Mouse (Mus musculus): ENCODE data around the gene Zbtb32. TPM values are rescaled to one million over a fixed set of nuclear protein-coding genes. Genes with fewer than 3 reads are reported as not detected.

The Zbtb32 gene
- polyA plus RNA-seq, 1 experiment from 2014 or later: 0.31 TPM

DNA sequence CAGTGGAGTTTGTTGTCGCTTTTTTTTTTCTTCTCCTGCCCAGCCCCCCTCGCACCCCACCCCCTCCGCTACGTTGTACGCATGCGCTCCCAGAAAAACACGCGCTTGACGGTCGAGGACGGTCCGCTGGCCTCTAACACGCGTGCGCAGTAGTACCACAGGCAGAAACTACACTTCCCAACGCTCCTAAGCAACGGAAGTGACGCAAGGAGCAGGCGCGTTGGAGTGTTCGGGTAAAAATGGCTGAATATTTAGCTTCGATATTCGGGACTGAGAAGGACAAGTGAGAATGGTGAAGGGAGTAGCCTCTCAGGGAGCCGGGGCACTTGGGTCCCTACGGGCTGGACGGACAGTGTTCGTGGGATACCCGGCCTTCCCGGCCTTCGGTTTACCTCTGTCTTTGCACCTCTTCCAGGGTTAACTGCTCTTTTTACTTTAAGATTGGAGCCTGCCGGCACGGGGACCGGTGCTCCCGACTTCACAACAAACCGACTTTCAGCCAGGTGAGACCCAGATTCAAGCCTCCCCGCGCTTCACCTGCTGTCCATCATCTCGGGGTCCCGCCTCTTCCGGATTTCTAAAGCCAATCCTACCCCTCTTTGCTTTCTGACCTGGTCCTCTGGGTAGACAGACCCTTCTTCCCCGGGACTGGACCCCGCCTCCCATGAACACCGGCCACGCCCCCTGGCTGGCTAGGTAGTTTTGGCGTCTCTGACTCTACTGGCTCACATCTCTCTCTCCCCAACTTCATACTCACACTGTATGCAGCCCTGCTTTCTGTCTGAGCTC, 35.4 kb downstream of the Zbtb32 start, which contains the start of the genes U2af1l4, Gm49396 and Psenen:
TSS of gene U2af1l4 (plus strand) at position 185 of the 789 bp plus-strand sequence.
TSS of gene Gm49396 (plus strand) at position 228 of the 789 bp plus-strand sequence.
TSS of gene Psenen (minus strand) at position 511 of the 789 bp plus-strand sequence.
- no peaks in the 10 kb centered on the region for H3K9me3 ChIP-seq
- WGBS: under 1% methylated on average over 45 of the region's 45 CpGs
- H3K4me2 ChIP-seq (replicated peaks): peak within 1 kb of the TSS; percentile 89
- H3K4me3 ChIP-seq (replicated peaks): peak within 1 kb of the TSS; percentile 83
- peaks cover 31% of the 10 kb centered on the region for H3K36me3 ChIP-seq
- peak within 1 kb of the TSS; percentile 82 for H3K9ac ChIP-seq (replicated peaks)
- H3K27me3 ChIP-seq: no peaks in the 10 kb centered on the region
- H3K4me1 ChIP-seq (replicated peaks): peaks cover 29% of the 10 kb centered on the region
- H3K27ac ChIP-seq: peak within 1 kb of the TSS; percentile 91
- ATAC-seq: peak; percentile 87

DNA sequence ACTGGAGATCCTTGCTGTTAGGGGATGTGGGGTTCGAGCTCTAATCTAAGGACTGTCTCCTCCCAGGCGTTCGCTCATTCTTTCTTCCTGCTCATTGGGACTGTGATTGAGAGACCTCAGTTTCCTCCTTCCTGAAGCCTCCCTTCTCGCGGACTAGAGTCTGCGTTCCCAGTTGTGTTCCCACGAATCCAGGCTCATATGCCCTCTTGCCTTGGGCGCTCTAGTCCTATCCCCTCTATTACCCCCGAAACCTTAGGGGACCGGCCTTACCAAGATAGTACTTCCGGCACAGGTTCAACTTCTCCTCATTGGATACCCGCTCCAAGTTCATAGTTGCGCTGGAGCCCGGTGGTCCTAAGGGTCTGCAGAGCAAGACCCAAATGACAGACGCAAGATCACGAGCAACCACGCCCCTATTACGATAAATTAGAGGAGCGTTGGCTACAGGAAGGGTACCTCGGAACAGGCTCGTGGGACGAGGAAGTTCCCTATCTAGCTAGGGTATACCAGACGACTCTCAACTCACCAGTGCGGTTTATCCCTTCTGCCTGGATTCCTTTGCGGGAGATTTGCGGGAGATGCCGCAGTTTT, 36.1 kb downstream of the Zbtb32 start:
- H3K4me1 ChIP-seq (replicated peaks): peaks cover 36% of the 10 kb centered on the region
- H3K27ac ChIP-seq: peak overlapping the region; percentile 69
- peaks cover 31% of the 10 kb centered on the region for H3K36me3 ChIP-seq
- no peaks in the 10 kb centered on the region for H3K9me3 ChIP-seq
- peak overlapping the region; percentile 89 for H3K4me2 ChIP-seq (replicated peaks)
- H3K9ac ChIP-seq (replicated peaks): peak overlapping the region; percentile 68
- H3K27me3 ChIP-seq: no peaks in the 10 kb centered on the region
- WGBS: 2% methylated on average over 27 of the region's 27 CpGs
- H3K4me3 ChIP-seq (replicated peaks): peak overlapping the region; percentile 83
- ATAC-seq: 0 out of 2 replicates have a peak, but pooled peaks have one; percentile 8

DNA sequence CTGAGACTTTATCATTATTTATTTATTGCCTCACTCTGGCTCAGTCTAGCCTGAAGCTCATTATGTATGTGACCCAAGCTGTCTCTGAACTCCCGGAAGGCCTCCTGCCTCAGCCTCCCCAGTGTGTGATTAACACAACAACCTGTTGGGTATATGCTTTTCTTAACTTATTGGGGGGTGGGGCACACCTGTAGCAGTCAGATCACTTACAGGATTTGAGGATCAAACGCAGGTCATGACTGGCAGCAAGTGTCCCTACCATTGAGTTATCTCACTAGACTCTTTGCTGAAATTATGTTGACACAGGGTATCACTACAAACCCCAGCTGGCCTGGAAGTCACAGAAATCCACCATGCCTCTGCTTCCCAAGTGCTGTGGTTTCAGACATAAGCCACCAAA, 38.4 kb downstream of the Zbtb32 start:
- no peak overlapping the region for H3K9ac ChIP-seq (replicated peaks)
- H3K4me2 ChIP-seq (replicated peaks): peak overlapping the region; percentile 91; the same call in 1 of the 2 replicates
- no peaks in the 10 kb centered on the region for H3K27me3 ChIP-seq
- H3K27ac ChIP-seq: no peak overlapping the region
- WGBS: 77% methylated on average over 2 of the region's 2 CpGs
- peaks cover 31% of the 10 kb centered on the region for H3K36me3 ChIP-seq
- peaks cover 36% of the 10 kb centered on the region for H3K4me1 ChIP-seq (replicated peaks)
- H3K9me3 ChIP-seq: no peaks in the 10 kb centered on the region
- ATAC-seq: no peak
- H3K4me3 ChIP-seq (replicated peaks): no peak overlapping the region

DNA sequence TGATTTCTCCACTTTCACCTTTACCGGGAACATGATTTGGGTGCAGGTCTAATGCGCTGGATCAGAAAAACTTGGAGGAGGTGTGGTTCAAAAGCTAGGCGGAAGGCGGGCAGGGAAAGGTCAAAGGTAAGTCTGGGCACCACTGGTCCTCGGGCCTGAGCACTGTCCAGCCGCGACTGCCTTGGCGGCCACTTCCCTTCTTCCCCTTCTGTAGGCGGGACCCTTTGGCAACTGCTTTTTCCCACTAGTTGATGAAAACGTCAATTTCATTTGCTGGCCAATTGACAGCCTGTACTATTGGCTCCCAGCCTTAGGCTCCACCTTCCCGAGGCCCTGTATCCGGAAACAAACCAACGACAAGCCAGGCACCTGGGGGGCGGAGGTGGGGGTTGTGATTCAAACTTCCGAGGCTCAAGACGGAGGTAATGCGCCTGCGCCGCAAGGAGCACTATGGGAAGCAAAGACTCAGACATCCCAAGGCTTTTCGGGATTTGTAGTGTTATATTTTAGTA, 39.2 kb downstream of the Zbtb32 start, which contains the start of gene Lin37:
TSS of gene Lin37 (minus strand) at position 396 of the 512 bp plus-strand sequence.
- Histone ChIP-seq H3K36me3 (peaks cover 36% of the 10 kb centered on the region), H3K9ac (replicated peaks) (peak within 1 kb of the TSS; percentile 81), H3K27me3 (peaks cover 2% of the 10 kb centered on the region; the same call in 1 of the 2 replicates), H3K9me3 (no peaks in the 10 kb centered on the region), H3K27ac (no peak within 1 kb of the TSS; the same call in 1 of the 2 replicates), H3K4me3 (replicated peaks) (peak within 1 kb of the TSS; percentile 56), H3K4me1 (replicated peaks) (peaks cover 35% of the 10 kb centered on the region), H3K4me2 (replicated peaks) (peak within 1 kb of the TSS; percentile 91)
- ATAC-seq: peak; percentile 86
- under 1% methylated on average over 20 of the region's 20 CpGs for WGBS

DNA sequence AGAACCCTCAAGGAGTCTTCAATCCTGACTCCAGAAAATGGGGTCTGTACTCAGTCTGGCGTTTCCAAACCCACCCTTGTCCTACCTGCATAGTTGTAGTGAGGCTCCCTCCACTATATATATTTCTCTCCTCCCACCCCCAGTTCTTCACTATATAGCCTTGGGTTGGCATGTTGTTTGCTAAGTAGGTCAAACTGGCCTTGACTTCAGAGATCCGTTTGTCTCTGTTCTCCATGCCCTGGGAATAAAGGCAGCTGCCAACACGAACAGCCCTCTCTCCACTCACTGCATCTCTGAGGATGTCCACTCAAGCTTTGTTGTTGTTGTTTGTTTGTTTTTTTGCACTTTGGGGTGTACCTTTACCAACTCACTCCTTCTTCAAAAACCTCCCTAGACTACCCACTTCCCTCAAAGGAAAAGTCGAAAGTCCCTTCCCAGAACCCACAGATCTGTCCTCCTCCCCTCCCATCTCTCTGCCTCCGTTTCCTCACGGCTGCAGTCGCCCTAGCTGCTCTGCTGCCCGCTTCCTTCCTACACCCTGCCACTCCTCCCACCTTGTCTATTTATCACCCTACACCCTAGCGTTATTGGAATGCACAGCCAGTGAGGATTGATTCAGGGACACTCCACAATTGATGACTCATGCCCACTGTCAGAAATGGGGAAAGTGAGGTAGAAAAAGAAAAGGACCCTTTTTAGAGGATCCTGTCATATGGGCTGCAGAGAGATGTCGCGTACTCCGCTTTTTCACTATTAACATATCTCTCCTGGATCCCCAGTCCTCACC, 39.9 kb downstream of the Zbtb32 start:
- whole genome bisulfite sequencing: 15% methylated on average over 12 of the region's 12 CpGs
- peak; percentile 3; the same call in 1 of the 2 replicates for ATAC-seq
- peaks cover 8% of the 10 kb centered on the region; the same call in 1 of the 2 replicates for H3K27me3 ChIP-seq
- peak overlapping the region; percentile 81 for H3K9ac ChIP-seq (replicated peaks)
- H3K4me2 ChIP-seq (replicated peaks): peak overlapping the region; percentile 91
- peak overlapping the region; percentile 56 for H3K4me3 ChIP-seq (replicated peaks)
- no peak overlapping the region; the same call in 1 of the 2 replicates for H3K27ac ChIP-seq
- H3K36me3 ChIP-seq: peaks cover 40% of the 10 kb centered on the region
- peaks cover 29% of the 10 kb centered on the region for H3K4me1 ChIP-seq (replicated peaks)
- no peaks in the 10 kb centered on the region for H3K9me3 ChIP-seq

DNA sequence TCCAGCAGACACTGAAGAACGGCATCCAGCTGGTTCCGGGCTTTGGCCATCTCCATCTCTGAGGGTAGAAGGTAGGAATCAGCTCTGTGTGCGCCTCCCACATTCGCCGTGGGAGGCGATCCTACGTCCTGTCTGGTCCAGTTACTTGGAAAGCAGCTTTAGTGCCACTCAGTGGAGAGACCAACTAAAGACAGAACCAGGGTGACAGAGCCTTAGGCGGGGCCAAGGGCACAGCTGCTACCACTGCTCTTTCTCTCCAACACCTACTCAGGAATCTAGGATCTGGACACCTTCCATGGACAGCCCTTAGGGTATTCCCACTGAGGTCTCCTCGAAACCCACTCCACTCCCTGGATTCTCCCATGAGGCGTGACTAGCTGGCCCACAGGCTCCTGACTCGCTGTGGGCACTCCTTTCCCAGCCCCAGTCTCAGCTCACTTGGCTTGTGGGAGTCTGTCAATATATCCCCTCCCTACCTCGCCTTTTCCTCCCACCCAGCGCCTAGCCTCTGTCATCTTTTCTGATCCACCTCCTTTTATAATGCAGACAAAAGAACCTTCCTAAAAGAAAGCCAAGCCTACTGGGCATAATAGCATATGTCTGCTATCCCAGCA, 40.7 kb downstream of the Zbtb32 start:
- Histone ChIP-seq H3K27me3 (peaks cover 8% of the 10 kb centered on the region; the same call in 1 of the 2 replicates), H3K27ac (no peak overlapping the region), H3K4me2 (replicated peaks) (peak overlapping the region; percentile 91), H3K9me3 (no peaks in the 10 kb centered on the region), H3K9ac (replicated peaks) (peak overlapping the region; percentile 81; the same call in 1 of the 2 replicates), H3K4me3 (replicated peaks) (peak overlapping the region; percentile 56; the same call in 1 of the 2 replicates), H3K36me3 (peaks cover 40% of the 10 kb centered on the region), H3K4me1 (replicated peaks) (peaks cover 34% of the 10 kb centered on the region)
- no peak for ATAC-seq
- WGBS: 91% methylated on average over 13 of the region's 13 CpGs

DNA sequence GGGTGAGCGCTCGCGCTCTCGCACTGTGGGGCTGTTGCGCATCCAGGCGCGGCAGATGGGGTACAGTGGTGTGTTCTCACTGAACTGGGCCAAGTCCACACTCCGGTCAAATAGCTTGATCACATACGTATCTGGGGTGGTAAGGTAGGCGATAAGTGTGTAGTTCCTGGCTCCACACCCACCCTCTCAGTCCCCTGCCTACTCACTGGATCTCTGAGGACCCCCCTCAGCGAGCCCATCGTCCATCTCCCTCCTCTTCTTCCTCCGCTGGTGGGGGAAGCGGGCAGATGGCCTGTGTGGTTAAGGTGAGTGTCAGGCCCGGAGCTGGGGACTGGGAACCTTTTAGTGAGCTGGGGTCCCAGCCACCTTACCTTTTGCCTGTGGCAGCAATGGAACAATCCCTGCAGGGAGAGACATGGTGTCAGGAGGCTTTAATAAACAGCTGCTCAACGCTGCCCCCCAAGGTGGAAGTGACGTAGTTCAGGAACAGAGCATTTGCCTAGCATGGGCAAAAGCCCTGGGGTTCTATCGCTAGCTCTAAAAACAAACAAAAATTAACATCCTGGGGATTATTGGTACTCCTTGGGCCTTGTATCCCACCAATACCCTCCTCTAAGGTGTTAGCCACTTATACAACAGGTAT, 41.7 kb downstream of the Zbtb32 start:
- no peak overlapping the region for H3K9ac ChIP-seq (replicated peaks)
- WGBS: 94% methylated on average over 18 of the region's 18 CpGs
- H3K36me3 ChIP-seq: peaks cover 40% of the 10 kb centered on the region
- H3K4me3 ChIP-seq (replicated peaks): no peak overlapping the region
- no peak overlapping the region for H3K27ac ChIP-seq
- no peaks in the 10 kb centered on the region for H3K9me3 ChIP-seq
- H3K4me1 ChIP-seq (replicated peaks): peaks cover 35% of the 10 kb centered on the region
- H3K4me2 ChIP-seq (replicated peaks): no peak overlapping the region
- ATAC-seq: no peak
- H3K27me3 ChIP-seq: peaks cover 8% of the 10 kb centered on the region; the same call in 1 of the 2 replicates

DNA sequence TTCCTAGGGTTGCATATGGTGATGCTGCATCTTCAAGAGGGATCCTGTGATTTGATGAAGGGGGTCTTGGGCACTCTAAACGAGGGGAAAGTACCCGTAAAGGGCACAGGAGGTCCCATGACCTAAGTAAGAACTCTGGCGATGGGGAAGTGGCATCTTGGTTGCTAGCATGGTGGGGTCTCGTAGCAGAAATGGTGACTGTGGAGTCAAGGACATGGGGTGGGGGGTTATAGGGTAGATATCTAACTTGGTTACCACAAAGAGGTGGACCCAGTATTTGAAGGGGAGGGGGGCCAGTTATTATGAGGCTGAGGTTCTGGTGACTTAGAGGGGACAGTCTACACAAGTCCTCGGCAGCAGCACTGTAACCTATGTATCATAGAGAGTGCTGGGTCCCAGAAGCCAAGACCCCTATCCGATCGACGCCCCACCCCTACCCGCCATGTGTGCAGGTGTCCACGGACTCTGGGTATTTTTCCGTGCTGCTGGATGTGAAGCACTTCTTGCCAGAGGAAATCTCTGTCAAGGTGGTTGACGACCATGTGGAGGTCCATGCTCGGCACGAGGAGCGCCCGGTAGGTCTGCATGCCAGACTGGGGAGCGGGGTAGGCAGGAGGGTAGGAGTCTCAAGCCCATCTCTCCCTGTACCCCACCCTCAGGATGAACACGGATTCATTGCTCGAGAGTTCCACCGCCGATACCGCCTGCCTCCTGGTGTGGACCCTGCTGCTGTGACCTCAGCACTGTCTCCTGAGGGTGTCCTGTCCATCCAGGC, 44.7 kb downstream of the Zbtb32 start:
- ATAC-seq: no peak
- H3K27me3 ChIP-seq: peaks cover 8% of the 10 kb centered on the region; the same call in 1 of the 2 replicates
- H3K36me3 ChIP-seq: peaks cover 44% of the 10 kb centered on the region
- no peaks in the 10 kb centered on the region for H3K9me3 ChIP-seq
- peak overlapping the region; percentile 65 for H3K4me3 ChIP-seq (replicated peaks)
- H3K27ac ChIP-seq: no peak overlapping the region
- peak overlapping the region; percentile 70; the same call in 1 of the 2 replicates for H3K9ac ChIP-seq (replicated peaks)
- peaks cover 34% of the 10 kb centered on the region for H3K4me1 ChIP-seq (replicated peaks)
- WGBS: 86% methylated on average over 22 of the region's 22 CpGs
- peak overlapping the region; percentile 85 for H3K4me2 ChIP-seq (replicated peaks)

DNA sequence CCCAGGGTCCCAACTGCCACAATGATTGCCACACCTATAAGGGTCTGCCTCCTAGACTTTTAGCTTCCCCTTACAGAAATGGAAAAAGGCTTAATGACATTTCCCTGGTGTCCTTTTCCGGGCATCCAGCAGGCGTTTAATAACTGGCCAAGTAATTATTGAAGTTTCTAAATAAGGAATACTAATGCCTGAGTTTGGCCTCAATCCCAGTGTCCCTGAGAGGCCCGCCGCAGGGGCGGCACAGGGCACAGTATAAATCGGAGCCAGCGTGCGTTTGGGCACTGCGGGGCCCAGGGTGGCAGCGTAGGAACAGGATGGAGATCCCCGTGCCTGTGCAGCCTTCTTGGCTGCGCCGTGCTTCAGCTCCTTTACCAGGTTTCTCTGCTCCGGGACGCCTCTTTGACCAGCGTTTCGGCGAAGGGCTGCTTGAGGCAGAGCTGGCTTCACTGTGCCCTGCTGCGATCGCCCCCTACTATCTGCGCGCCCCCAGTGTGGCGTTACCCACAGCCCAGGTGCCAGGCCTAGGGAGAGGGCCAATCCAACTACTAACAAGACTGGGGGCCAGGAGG, 45.6 kb downstream of the Zbtb32 start:
- no peak for ATAC-seq
- Histone ChIP-seq H3K4me3 (replicated peaks) (peak overlapping the region; percentile 65), H3K9ac (replicated peaks) (peak overlapping the region; percentile 70), H3K36me3 (peaks cover 51% of the 10 kb centered on the region), H3K9me3 (no peaks in the 10 kb centered on the region), H3K27ac (peak overlapping the region; percentile 68; the same call in 1 of the 2 replicates), H3K4me1 (replicated peaks) (peaks cover 25% of the 10 kb centered on the region), H3K4me2 (replicated peaks) (peak overlapping the region; percentile 85), H3K27me3 (peaks cover 8% of the 10 kb centered on the region; the same call in 1 of the 2 replicates)
- 8% methylated on average over 23 of the region's 23 CpGs for WGBS
